25 mouse cellular contexts compared by ENCODE assay signal in genomic region chr15:67405011-67405410, GRCm38 (mm10).
DNase-seq lines count a peak whose midpoint lies in the region; ATAC-seq and TF ChIP-seq lines count a peak whose summit lies in the region.
"Had no signal": no experiment of that assay in that cellular context is flagged by ENCODE, and none has a peak within 500 bp of the region (broad histone marks: within the 10 kb centered on the region; RNA-seq: fewer than 3 reads in every experiment).

No protein-coding gene starts in this region.

- H3K4me3 ChIP-seq in embryonic facial prominence, embryonic 14.5 days (ENCODE audit: low read depth, low read length): no peak overlapping the region
- no peak overlapping the region for H3K4me3 ChIP-seq in embryonic facial prominence, embryonic 10.5 days
- no peak overlapping the region for H3K4me3 ChIP-seq in heart, postnatal 0 days (ENCODE audit: low read depth, low read length)
- H3K4me3 ChIP-seq in heart, embryonic 10.5 days: no peak overlapping the region
- H3K4me3 ChIP-seq in liver, adult 2 months (ENCODE audit: insufficient read depth, low read depth, low read length): no peak overlapping the region
- H3K4me3 ChIP-seq in liver, embryonic 11.5 days (ENCODE audit: low read depth, low read length): no peak overlapping the region
- no peak overlapping the region for H3K4me3 ChIP-seq in bone marrow macrophage, adult 2 months (ENCODE audit: insufficient read depth, low read length)
- H3K4me3 ChIP-seq: embryonic facial prominence, embryonic 15.5 days; forebrain, embryonic 12.5 days; hindbrain, embryonic 12.5 days; intestine, embryonic 15.5 days; megakaryocyte, embryonic 14.5 days; midbrain, embryonic 12.5 days; myocyte; neural tube, embryonic 12.5 days had no signal

- no peak overlapping the region for H3K27ac ChIP-seq in embryonic facial prominence, embryonic 14.5 days (replicated peaks; ENCODE audit: low read depth, low read length)
- no peak overlapping the region for H3K27ac ChIP-seq in embryonic facial prominence, embryonic 10.5 days (replicated peaks)
- peak overlapping the region; percentile 30; the same call in 1 of the 2 replicates for H3K27ac ChIP-seq in heart, postnatal 0 days (ENCODE audit: low read depth)
- no peak overlapping the region for H3K27ac ChIP-seq in heart, embryonic 10.5 days
- no peak overlapping the region for H3K27ac ChIP-seq in liver, adult 2 months (replicated peaks; ENCODE audit: insufficient read depth, low read depth, low read length)
- no peak overlapping the region for H3K27ac ChIP-seq in liver, embryonic 11.5 days (ENCODE audit: low read depth, low read length)
- peak overlapping the region; percentile 70 for H3K27ac ChIP-seq in bone marrow macrophage, adult 2 months (ENCODE audit: insufficient read depth, low read depth, low read length)
- H3K27ac ChIP-seq: embryonic facial prominence, embryonic 15.5 days; forebrain, embryonic 12.5 days; hindbrain, embryonic 12.5 days; hindbrain, postnatal 0 days; intestine, embryonic 15.5 days; kidney, postnatal 0 days; midbrain, embryonic 12.5 days; neural tube, embryonic 12.5 days; stomach, postnatal 0 days had no signal

- DNase-seq in embryonic facial prominence, embryonic 14.5 days (ENCODE audit: low spot score): peak; percentile 12
- no peak for DNase-seq in embryonic facial prominence, embryonic 10.5 days (ENCODE audit: low spot score)
- DNase-seq in heart, postnatal 0 days (ENCODE audit: low spot score): no peak
- no peak for DNase-seq in heart, embryonic 10.5 days (ENCODE audit: low spot score)
- peak; percentile 84 for DNase-seq in liver, adult 2 months (ENCODE audit: extremely low read depth, low read depth, low spot score)
- DNase-seq in liver, embryonic 11.5 days (ENCODE audit: low spot score): no peak
- DNase-seq in T-cell, adult 2 months (ENCODE audit: low spot score): no peak
- DNase-seq: cerebellum, adult 18-20 months; forebrain, postnatal 0 days; layer of hippocampus, postnatal 36 days; liver; lung, postnatal 4 days; right cerebral cortex, postnatal 4 days had no signal

- no peak for TF ChIP-seq POLR2A in liver, adult 2 months (IDR thresholded peaks at IDR 0.05; ENCODE audit: extremely low read depth, insufficient read depth, low read length)
- TF ChIP-seq POLR2A in bone marrow macrophage, adult 2 months (IDR thresholded peaks at IDR 0.05; ENCODE audit: borderline replicate concordance, low read depth, low read length): no peak

- 49% methylated on average over 2 of the region's 2 CpGs for WGBS in embryonic facial prominence, embryonic 14.5 days
- WGBS in embryonic facial prominence, embryonic 10.5 days: 90% methylated on average over 2 of the region's 2 CpGs
- 40% methylated on average over 2 of the region's 2 CpGs for WGBS in heart, postnatal 0 days
- WGBS in heart, embryonic 10.5 days: 58% methylated on average over 2 of the region's 2 CpGs
- 80% methylated on average over 2 of the region's 2 CpGs for WGBS in liver, adult 2 months
- WGBS in liver, embryonic 11.5 days: 81% methylated on average over 2 of the region's 2 CpGs

- H3K36me3 ChIP-seq in embryonic facial prominence, embryonic 14.5 days (ENCODE audit: control insufficient read depth, insufficient read depth, low read length): no peaks in the 10 kb centered on the region
- no peaks in the 10 kb centered on the region for H3K36me3 ChIP-seq in embryonic facial prominence, embryonic 10.5 days (replicated peaks)
- no peaks in the 10 kb centered on the region for H3K36me3 ChIP-seq in heart, postnatal 0 days (replicated peaks; ENCODE audit: control insufficient read depth, insufficient read depth, low read length)
- no peaks in the 10 kb centered on the region for H3K36me3 ChIP-seq in heart, embryonic 10.5 days
- no peaks in the 10 kb centered on the region for H3K36me3 ChIP-seq in liver, adult 2 months (ENCODE audit: control insufficient read depth, insufficient read depth, low read length)
- H3K36me3 ChIP-seq in liver, embryonic 11.5 days (ENCODE audit: control insufficient read depth, insufficient read depth, low read length): no peaks in the 10 kb centered on the region
- H3K36me3 ChIP-seq: embryonic facial prominence, embryonic 15.5 days; forebrain, embryonic 12.5 days; hindbrain, embryonic 12.5 days; intestine, embryonic 15.5 days; midbrain, embryonic 12.5 days; neural tube, embryonic 12.5 days had no signal

- no peaks in the 10 kb centered on the region for H3K27me3 ChIP-seq in embryonic facial prominence, embryonic 14.5 days (replicated peaks; ENCODE audit: control insufficient read depth, insufficient read depth, low read length)
- no peaks in the 10 kb centered on the region for H3K27me3 ChIP-seq in embryonic facial prominence, embryonic 10.5 days (replicated peaks; ENCODE audit: low read depth, poor library complexity, severe bottlenecking)
- H3K27me3 ChIP-seq in heart, postnatal 0 days (ENCODE audit: control insufficient read depth, insufficient read depth, low read length): no peaks in the 10 kb centered on the region
- H3K27me3 ChIP-seq in heart, embryonic 10.5 days (ENCODE audit: insufficient read depth, poor library complexity, severe bottlenecking): no peaks in the 10 kb centered on the region
- no peaks in the 10 kb centered on the region for H3K27me3 ChIP-seq in liver, adult 2 months (ENCODE audit: control insufficient read depth, insufficient read depth, low read length)
- H3K27me3 ChIP-seq in liver, embryonic 11.5 days (replicated peaks; ENCODE audit: control insufficient read depth, insufficient read depth, low read length): no peaks in the 10 kb centered on the region
- H3K27me3 ChIP-seq: embryonic facial prominence, embryonic 15.5 days; forebrain, embryonic 12.5 days; hindbrain, embryonic 12.5 days; intestine, embryonic 15.5 days; megakaryocyte, embryonic 14.5 days; midbrain, embryonic 12.5 days; neural tube, embryonic 12.5 days had no signal

- no peak for ATAC-seq in embryonic facial prominence, embryonic 14.5 days (ENCODE audit: low read depth)
- ATAC-seq in heart, postnatal 0 days (ENCODE audit: insufficient read depth, low read depth): peak; percentile 46; the same call in 1 of the 2 replicates
- ATAC-seq in liver, embryonic 11.5 days (replicated peaks; ENCODE audit: low FRiP score): no peak
- ATAC-seq: forebrain, postnatal 0 days; hindbrain, postnatal 0 days; intestine, embryonic 15.5 days had no signal

- H3K9me3 ChIP-seq in embryonic facial prominence, embryonic 14.5 days (ENCODE audit: control insufficient read depth, low read length): no peaks in the 10 kb centered on the region
- no peaks in the 10 kb centered on the region for H3K9me3 ChIP-seq in embryonic facial prominence, embryonic 10.5 days
- H3K9me3 ChIP-seq in heart, postnatal 0 days (replicated peaks; ENCODE audit: control insufficient read depth, low read length): no peaks in the 10 kb centered on the region
- no peaks in the 10 kb centered on the region for H3K9me3 ChIP-seq in heart, embryonic 10.5 days
- H3K9me3 ChIP-seq in liver, embryonic 11.5 days (ENCODE audit: control insufficient read depth, low read length): no peaks in the 10 kb centered on the region
- H3K9me3 ChIP-seq: embryonic facial prominence, embryonic 15.5 days; forebrain, embryonic 12.5 days; hindbrain, embryonic 12.5 days; intestine, embryonic 15.5 days; megakaryocyte, embryonic 14.5 days; midbrain, embryonic 12.5 days; neural tube, embryonic 12.5 days had no signal

- no peak for TF ChIP-seq CTCF in heart, postnatal 0 days (IDR thresholded peaks at IDR 0.05; ENCODE audit: low read depth)
- TF ChIP-seq CTCF in liver, adult 2 months (IDR thresholded peaks at IDR 0.05; ENCODE audit: low read depth, low read length): no peak
- no peak for TF ChIP-seq CTCF in bone marrow macrophage, adult 2 months (IDR thresholded peaks at IDR 0.05; ENCODE audit: low read depth, low read length)

- no peak overlapping the region for H3K9ac ChIP-seq in embryonic facial prominence, embryonic 14.5 days (ENCODE audit: low read depth, low read length)
- H3K9ac ChIP-seq in heart, postnatal 0 days (replicated peaks; ENCODE audit: low read depth, low read length): no peak overlapping the region
- no peak overlapping the region for H3K9ac ChIP-seq in liver, adult 2 months (ENCODE audit: low read depth, low read length)
- H3K9ac ChIP-seq in liver, embryonic 11.5 days (ENCODE audit: low read depth, low read length): no peak overlapping the region
- H3K9ac ChIP-seq: embryonic facial prominence, embryonic 15.5 days; forebrain, embryonic 12.5 days; forebrain, postnatal 0 days; hindbrain, embryonic 12.5 days; intestine, embryonic 15.5 days; midbrain, embryonic 12.5 days; neural tube, embryonic 12.5 days had no signal

- H3K79me2 ChIP-seq in liver, adult 2 months (ENCODE audit: control insufficient read depth, insufficient read depth, low read length): no peaks in the 10 kb centered on the region

- TF ChIP-seq EP300 in heart, postnatal 0 days (IDR thresholded peaks at IDR 0.05; ENCODE audit: low read depth): no peak

- no peak overlapping the region for H3K4me2 ChIP-seq in embryonic facial prominence, embryonic 14.5 days (ENCODE audit: low read depth, low read length)
- H3K4me2 ChIP-seq in heart, postnatal 0 days (ENCODE audit: low read depth, low read length): no peak overlapping the region
- H3K4me2 ChIP-seq in liver, embryonic 11.5 days: no peak overlapping the region
- H3K4me2 ChIP-seq: embryonic facial prominence, embryonic 15.5 days; forebrain, embryonic 12.5 days; hindbrain, embryonic 12.5 days; intestine, embryonic 15.5 days; midbrain, embryonic 12.5 days; neural tube, embryonic 12.5 days had no signal

- no peaks in the 10 kb centered on the region; the same call in 1 of the 2 replicates for H3K4me1 ChIP-seq in embryonic facial prominence, embryonic 14.5 days (ENCODE audit: control insufficient read depth, insufficient read depth, low read length)
- peaks cover 13% of the 10 kb centered on the region for H3K4me1 ChIP-seq in embryonic facial prominence, embryonic 10.5 days
- 0 out of 2 replicates have a peak, but pooled peaks cover 8% of the 10 kb centered on the region for H3K4me1 ChIP-seq in heart, postnatal 0 days (ENCODE audit: control insufficient read depth, insufficient read depth)
- peaks cover 3% of the 10 kb centered on the region; the same call in 1 of the 2 replicates for H3K4me1 ChIP-seq in heart, embryonic 10.5 days
- peaks cover 7% of the 10 kb centered on the region; the same call in 1 of the 2 replicates for H3K4me1 ChIP-seq in liver, adult 2 months (ENCODE audit: control insufficient read depth, insufficient read depth, low read length)
- H3K4me1 ChIP-seq in liver, embryonic 11.5 days (replicated peaks; ENCODE audit: control insufficient read depth, insufficient read depth, low read length): peaks cover 5% of the 10 kb centered on the region
- peaks cover 11% of the 10 kb centered on the region for H3K4me1 ChIP-seq in bone marrow macrophage, adult 2 months (ENCODE audit: control insufficient read depth, insufficient read depth, low read length)
- H3K4me1 ChIP-seq: embryonic facial prominence, embryonic 15.5 days; forebrain, embryonic 12.5 days; hindbrain, embryonic 12.5 days; intestine, embryonic 15.5 days; neural tube, embryonic 12.5 days had no signal

Comparison
In these comparisons a context has a peak if more than half of its experiments do, and no peak if none do; other contexts are left out.
1. DNase-seq: peak in embryonic facial prominence, embryonic 14.5 days (single experiment) and liver, adult 2 months (single experiment); none in embryonic facial prominence, embryonic 10.5 days (single experiment), heart, postnatal 0 days (single experiment), heart, embryonic 10.5 days (single experiment), liver, embryonic 11.5 days (single experiment) and T-cell, adult 2 months (single experiment).
2. H3K27ac ChIP-seq: peak in heart, postnatal 0 days (single experiment) and bone marrow macrophage, adult 2 months (single experiment); none in embryonic facial prominence, embryonic 14.5 days (single experiment), embryonic facial prominence, embryonic 10.5 days (single experiment), heart, embryonic 10.5 days (single experiment), liver, adult 2 months (single experiment) and liver, embryonic 11.5 days (single experiment).